Mouse (Mus musculus): ENCODE measurements at regions not wholly inside any gene's neighbourhood (a gene's known extent, or its start where the extent isn't known, plus 50 kb on each side); places are given as distances from the start of the nearest gene placed in this dataset.

DNA sequence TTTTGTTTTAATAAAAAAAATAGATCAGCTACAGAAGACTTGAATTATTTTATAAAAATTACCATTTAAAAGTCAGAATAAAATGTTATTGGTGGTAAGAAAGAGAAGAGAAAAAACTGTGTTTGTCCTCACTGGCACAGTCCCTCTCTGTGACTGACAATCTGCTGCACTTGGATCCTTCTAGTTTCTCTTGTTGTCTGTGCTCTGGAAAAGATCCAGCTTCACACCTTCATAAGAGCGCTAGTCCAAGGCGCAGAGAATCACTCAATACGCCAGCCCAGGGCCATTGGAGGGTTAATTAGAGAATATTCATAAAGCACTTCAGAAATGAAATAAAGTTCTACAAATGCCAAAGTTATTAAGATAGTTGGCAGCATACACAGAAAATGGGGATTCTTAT, 153.8 kb downstream of the Lmbrd1 start:
- no peak overlapping the region for H3K9ac ChIP-seq
- no peak for ATAC-seq (ENCODE audit: low FRiP score)
- no peaks in the 10 kb centered on the region for H3K4me1 ChIP-seq (replicated peaks)
- H3K27me3 ChIP-seq: no peaks in the 10 kb centered on the region
- 95% methylated on average over 3 of the region's 3 CpGs for WGBS
- no peaks in the 10 kb centered on the region for H3K36me3 ChIP-seq
- no peak overlapping the region for H3K4me3 ChIP-seq
- no peaks in the 10 kb centered on the region for H3K9me3 ChIP-seq
- H3K27ac ChIP-seq: no peak overlapping the region
- no peak overlapping the region for H3K4me2 ChIP-seq

DNA sequence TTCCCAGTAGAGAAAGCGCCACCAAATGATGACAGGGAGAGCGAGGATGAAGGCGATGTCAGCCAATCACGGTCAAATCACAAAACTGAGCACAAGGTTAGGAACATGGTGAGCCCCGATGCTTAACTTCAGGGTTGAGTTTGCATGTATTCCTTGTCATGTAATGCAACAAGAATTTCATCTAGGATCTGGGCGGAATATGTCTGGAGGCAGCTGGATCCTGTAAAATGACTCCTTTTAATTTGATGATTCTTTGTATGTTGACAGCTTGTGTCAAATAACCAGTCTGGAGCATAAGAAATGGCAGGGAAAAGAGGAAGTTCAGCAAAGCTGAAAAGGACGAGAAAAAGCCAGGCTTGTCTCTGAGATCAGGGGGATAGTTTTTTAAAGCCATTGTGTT, 188.4 kb downstream of the Lmbrd1 start:
- Histone ChIP-seq H3K9ac (no peak overlapping the region), H3K9me3 (no peaks in the 10 kb centered on the region), H3K27ac (no peak overlapping the region), H3K27me3 (no peaks in the 10 kb centered on the region), H3K4me2 (no peak overlapping the region), H3K4me3 (no peak overlapping the region), H3K36me3 (no peaks in the 10 kb centered on the region), H3K4me1 (replicated peaks) (peaks cover 4% of the 10 kb centered on the region; the same call in 1 of the 2 replicates)
- WGBS: 86% methylated on average over 7 of the region's 7 CpGs
- no peak for ATAC-seq (ENCODE audit: low FRiP score)

- peak overlapping the region; percentile 28 for H3K4me3 ChIP-seq
- peak overlapping the region; percentile 44 for H3K4me2 ChIP-seq
- no peaks in the 10 kb centered on the region for H3K36me3 ChIP-seq
- H3K9me3 ChIP-seq: no peaks in the 10 kb centered on the region
- H3K9ac ChIP-seq: no peak overlapping the region
- peak overlapping the region; percentile 56 for H3K27ac ChIP-seq
- H3K27me3 ChIP-seq: no peaks in the 10 kb centered on the region
- peaks cover 4% of the 10 kb centered on the region; the same call in 1 of the 2 replicates for H3K4me1 ChIP-seq (replicated peaks)
- peak; percentile 79; the same call in 1 of the 2 replicates for ATAC-seq (ENCODE audit: low FRiP score)
- 39% methylated on average over 12 of the region's 12 CpGs for WGBS
Observed at GRCm38 (mm10) chr1:24869772-24870171, 191.3 kb downstream of the Lmbrd1 start.

- peaks cover 4% of the 10 kb centered on the region; the same call in 1 of the 2 replicates for H3K4me1 ChIP-seq (replicated peaks)
- 64% methylated on average over 7 of the region's 7 CpGs for WGBS
- no peak overlapping the region for H3K4me2 ChIP-seq
- H3K9ac ChIP-seq: no peak overlapping the region
- no peaks in the 10 kb centered on the region for H3K27me3 ChIP-seq
- no peak for ATAC-seq (ENCODE audit: low FRiP score)
- H3K9me3 ChIP-seq: no peaks in the 10 kb centered on the region
- H3K4me3 ChIP-seq: no peak overlapping the region
- H3K27ac ChIP-seq: no peak overlapping the region
- H3K36me3 ChIP-seq: no peaks in the 10 kb centered on the region
Observed at GRCm38 (mm10) chr1:24870685-24871417, 192.4 kb downstream of the Lmbrd1 start.

- H3K36me3 ChIP-seq: no peaks in the 10 kb centered on the region
- H3K9me3 ChIP-seq: no peaks in the 10 kb centered on the region
- H3K4me1 ChIP-seq (replicated peaks): no peaks in the 10 kb centered on the region
- H3K4me2 ChIP-seq: no peak overlapping the region
- H3K4me3 ChIP-seq: no peak overlapping the region
- no peaks in the 10 kb centered on the region for H3K27me3 ChIP-seq
- H3K9ac ChIP-seq: no peak overlapping the region
- ATAC-seq (ENCODE audit: low FRiP score): no peak
- H3K27ac ChIP-seq: no peak overlapping the region
Observed at GRCm38 (mm10) chr1:24877014-24877413, 198.6 kb downstream of the Lmbrd1 start.

DNA sequence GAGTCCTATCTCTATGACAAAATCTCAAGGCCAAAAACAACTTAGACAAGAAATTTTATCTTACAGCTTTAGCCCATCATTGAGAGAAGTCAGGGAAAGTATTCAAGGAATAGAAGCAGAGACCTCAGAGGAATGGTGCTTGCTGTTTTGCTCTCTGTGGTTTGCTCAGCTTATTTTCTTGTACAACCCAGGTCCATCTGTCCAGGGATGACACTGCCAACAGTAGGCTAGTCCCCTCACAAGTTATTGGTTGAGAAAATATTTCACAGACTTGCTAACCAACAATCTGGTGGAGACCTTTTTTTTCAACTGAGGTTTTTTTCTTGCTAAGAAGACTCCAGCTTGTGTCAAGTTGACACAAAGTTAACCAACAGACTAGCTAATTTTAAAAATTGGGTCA, 205.2 kb downstream of the Lmbrd1 start:
- no peak overlapping the region for H3K9ac ChIP-seq
- H3K27ac ChIP-seq: no peak overlapping the region
- no peak for ATAC-seq (ENCODE audit: low FRiP score)
- H3K4me3 ChIP-seq: no peak overlapping the region
- H3K36me3 ChIP-seq: no peaks in the 10 kb centered on the region
- H3K4me2 ChIP-seq: no peak overlapping the region
- no peaks in the 10 kb centered on the region for H3K4me1 ChIP-seq (replicated peaks)
- H3K27me3 ChIP-seq: no peaks in the 10 kb centered on the region
- H3K9me3 ChIP-seq: no peaks in the 10 kb centered on the region

- ATAC-seq (ENCODE audit: low FRiP score): no peak
- Histone ChIP-seq H3K4me3 (no peak overlapping the region), H3K36me3 (no peaks in the 10 kb centered on the region), H3K9ac (no peak overlapping the region), H3K27ac (no peak overlapping the region), H3K4me2 (no peak overlapping the region), H3K9me3 (no peaks in the 10 kb centered on the region), H3K27me3 (no peaks in the 10 kb centered on the region), H3K4me1 (replicated peaks) (no peaks in the 10 kb centered on the region)
- 32% methylated on average over 2 of the region's 2 CpGs for WGBS
Observed at GRCm38 (mm10) chr1:24901278-24901677, 222.8 kb downstream of the Lmbrd1 start.

DNA sequence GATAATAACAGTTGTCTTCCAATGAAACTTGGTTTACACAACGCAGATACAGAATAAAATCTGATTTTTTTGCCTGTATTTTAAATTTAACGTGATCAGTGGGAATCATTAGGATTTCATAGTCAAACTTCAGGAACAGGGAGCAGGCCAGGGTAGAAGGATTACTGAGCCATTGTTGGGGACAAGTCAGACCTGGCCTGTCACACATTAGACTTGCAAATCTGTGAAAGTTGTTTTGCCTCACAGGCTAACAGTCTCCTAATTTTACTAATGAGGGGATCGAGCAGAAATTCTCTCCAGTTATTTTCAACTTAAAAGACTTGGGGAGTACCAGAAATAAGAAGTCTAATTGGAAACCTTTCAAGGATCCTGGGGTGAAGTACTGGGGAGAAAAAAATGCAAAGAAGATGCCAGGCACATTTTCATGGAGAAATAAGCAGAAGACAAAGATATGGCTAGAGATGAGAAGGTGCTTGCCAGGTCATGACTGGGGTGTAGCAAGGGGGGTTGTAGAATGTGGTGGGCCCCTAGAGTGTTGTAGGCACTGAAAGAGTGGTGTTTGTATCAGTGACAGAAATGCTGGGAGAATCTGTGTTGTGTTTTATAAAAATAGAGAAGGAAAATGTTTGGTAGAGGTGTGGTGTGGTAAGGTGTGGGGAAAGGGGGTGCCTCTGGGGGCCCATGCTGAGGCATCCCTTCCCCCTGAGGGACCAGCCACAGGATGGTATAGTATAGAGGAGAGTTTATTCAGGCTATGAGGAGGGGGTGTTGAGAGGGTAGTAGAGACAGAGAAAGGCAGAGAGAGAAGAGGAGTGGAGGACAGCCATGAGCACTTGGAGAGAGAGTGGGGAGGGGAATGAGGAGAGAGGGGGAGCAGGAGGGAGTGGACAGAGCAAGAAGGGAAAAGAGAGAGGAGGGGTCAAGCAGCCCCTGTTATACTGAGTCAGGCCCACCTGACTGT, 260.2 kb downstream of the Lmbrd1 start:
- 0 out of 2 replicates have a peak, but pooled peaks cover 2% of the 10 kb centered on the region for H3K4me1 ChIP-seq (replicated peaks)
- no peaks in the 10 kb centered on the region for H3K36me3 ChIP-seq
- no peak overlapping the region for H3K9ac ChIP-seq
- WGBS: 52% methylated on average over 3 of the region's 3 CpGs
- peak; percentile 40; the same call in 1 of the 2 replicates for ATAC-seq (ENCODE audit: low FRiP score)
- no peaks in the 10 kb centered on the region for H3K27me3 ChIP-seq
- H3K27ac ChIP-seq: no peak overlapping the region
- H3K4me2 ChIP-seq: no peak overlapping the region
- H3K4me3 ChIP-seq: no peak overlapping the region
- H3K9me3 ChIP-seq: no peaks in the 10 kb centered on the region

DNA sequence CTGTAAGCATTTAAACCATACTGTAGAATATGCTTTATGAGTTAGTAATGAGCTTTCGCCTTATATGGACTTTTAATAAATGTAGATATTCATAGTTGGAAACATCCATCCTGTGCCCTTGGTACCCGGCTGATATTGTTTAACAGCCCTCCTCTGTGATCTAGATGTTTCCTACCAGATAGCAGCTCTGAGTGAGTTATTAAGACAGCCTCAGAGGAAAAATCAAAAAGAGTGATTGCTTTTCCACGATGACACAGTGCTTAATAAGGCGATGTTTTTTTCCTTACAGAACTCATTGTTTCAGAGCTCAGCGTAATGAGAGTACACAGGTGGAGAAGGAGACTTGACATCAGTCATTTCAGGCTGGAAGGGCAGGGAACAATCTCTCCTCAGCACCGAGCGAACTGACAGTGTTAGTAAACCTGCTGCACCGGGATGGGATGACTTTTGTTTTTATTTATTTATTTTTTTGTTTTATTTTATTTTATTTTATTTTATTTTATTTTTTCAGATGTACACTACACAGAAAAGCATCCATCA, 264.4 kb downstream of the Lmbrd1 start:
- no peaks in the 10 kb centered on the region for H3K27me3 ChIP-seq
- H3K4me1 ChIP-seq (replicated peaks): 0 out of 2 replicates have a peak, but pooled peaks cover 2% of the 10 kb centered on the region
- 50% methylated on average over 8 of the region's 8 CpGs for WGBS
- H3K27ac ChIP-seq: no peak overlapping the region
- H3K4me3 ChIP-seq: no peak overlapping the region
- H3K9ac ChIP-seq: no peak overlapping the region
- no peak overlapping the region for H3K4me2 ChIP-seq
- H3K9me3 ChIP-seq: no peaks in the 10 kb centered on the region
- H3K36me3 ChIP-seq: no peaks in the 10 kb centered on the region
- peak; percentile 81 for ATAC-seq (ENCODE audit: low FRiP score)

DNA sequence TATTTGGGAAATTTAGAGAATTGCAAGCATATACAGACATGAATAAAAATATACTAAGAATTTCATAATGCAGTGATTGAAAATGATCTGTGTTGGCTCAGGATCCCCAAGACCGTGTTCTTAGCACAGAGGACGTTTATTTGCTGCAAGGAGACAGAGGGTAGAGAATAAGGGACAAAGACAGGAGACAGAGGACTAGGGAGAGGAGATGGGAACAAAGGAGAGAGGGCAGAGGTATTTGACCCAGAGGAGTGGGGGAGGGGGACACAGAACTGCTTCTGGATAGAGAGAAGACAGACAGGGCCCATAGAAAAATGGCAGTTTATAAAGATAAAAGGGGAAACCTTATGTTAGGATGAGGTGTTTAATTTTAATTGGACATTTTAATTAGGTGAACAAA, 265.0 kb downstream of the Lmbrd1 start:
- no peak for ATAC-seq (ENCODE audit: low FRiP score)
- H3K27ac ChIP-seq: peak overlapping the region; percentile 77
- no peaks in the 10 kb centered on the region for H3K27me3 ChIP-seq

GRCm38 (mm10) chr1:24972681-24973080, 294.3 kb downstream of the Lmbrd1 start:
- WGBS: 79% methylated on average over 2 of the region's 2 CpGs
- no peaks in the 10 kb centered on the region for H3K27me3 ChIP-seq
- no peaks in the 10 kb centered on the region for H3K9me3 ChIP-seq
- no peaks in the 10 kb centered on the region for H3K36me3 ChIP-seq
- no peak overlapping the region for H3K9ac ChIP-seq
- no peak overlapping the region for H3K27ac ChIP-seq
- H3K4me3 ChIP-seq: no peak overlapping the region
- H3K4me2 ChIP-seq: no peak overlapping the region
- no peak for ATAC-seq (ENCODE audit: low FRiP score)
- H3K4me1 ChIP-seq (replicated peaks): no peaks in the 10 kb centered on the region

More for the DNA sequence above, 265.0 kb downstream of the Lmbrd1 start:
- Histone ChIP-seq H3K36me3 (no peaks in the 10 kb centered on the region), H3K4me1 (replicated peaks) (0 out of 2 replicates have a peak, but pooled peaks cover 2% of the 10 kb centered on the region), H3K9ac (no peak overlapping the region), H3K4me2 (no peak overlapping the region), H3K9me3 (no peaks in the 10 kb centered on the region), H3K4me3 (no peak overlapping the region)
- WGBS: 13% methylated on average over 2 of the region's 2 CpGs

- Histone ChIP-seq H3K27ac (no peak overlapping the region), H3K9me3 (no peaks in the 10 kb centered on the region), H3K9ac (no peak overlapping the region), H3K4me3 (no peak overlapping the region), H3K4me1 (replicated peaks) (no peaks in the 10 kb centered on the region), H3K4me2 (no peak overlapping the region), H3K27me3 (no peaks in the 10 kb centered on the region), H3K36me3 (no peaks in the 10 kb centered on the region)
- 70% methylated on average over 8 of the region's 8 CpGs for WGBS
- ATAC-seq (ENCODE audit: low FRiP score): no peak
Observed at GRCm38 (mm10) chr1:25008456-25009169, 330.2 kb downstream of the Lmbrd1 start.
